11 mouse cellular contexts compared by ENCODE assay signal in genomic region chr6:111622481-111623139, GRCm38 (mm10).
DNase-seq lines count a peak whose midpoint lies in the region; ATAC-seq and TF ChIP-seq lines count a peak whose summit lies in the region.
"Had no signal": no experiment of that assay in that cellular context is flagged by ENCODE, and none has a peak within 500 bp of the region (broad histone marks: within the 10 kb centered on the region; RNA-seq: fewer than 3 reads in every experiment).

No protein-coding gene starts in this region.

- peaks cover 6% of the 10 kb centered on the region; the same call in 1 of the 2 replicates for H3K4me1 ChIP-seq in hindbrain, embryonic 13.5 days (replicated peaks)
- no peaks in the 10 kb centered on the region for H3K4me1 ChIP-seq in limb, embryonic 10.5 days

- intact Hi-C loops in left cerebral cortex, adult 2 months (cut with DNase I): no loop called here
- intact Hi-C loops in left cerebral cortex, postnatal 4 days (cut with DNase I): no loop called here

- H3K36me3 ChIP-seq in hindbrain, embryonic 13.5 days: no peaks in the 10 kb centered on the region
- H3K36me3 ChIP-seq in limb, embryonic 10.5 days: no peaks in the 10 kb centered on the region

- H3K4me3 ChIP-seq in left cerebral cortex, adult 2 months: no peak overlapping the region
- no peak overlapping the region for H3K4me3 ChIP-seq in hindbrain, embryonic 13.5 days
- no peak overlapping the region for H3K4me3 ChIP-seq in limb, embryonic 10.5 days

- H3K9ac ChIP-seq in hindbrain, embryonic 13.5 days: no peak overlapping the region

- H3K27me3 ChIP-seq in hindbrain, embryonic 13.5 days: no peaks in the 10 kb centered on the region
- H3K27me3 ChIP-seq in limb, embryonic 10.5 days (ENCODE audit: low read depth, poor library complexity, severe bottlenecking): no peaks in the 10 kb centered on the region

- no peak overlapping the region for H3K4me2 ChIP-seq in hindbrain, embryonic 13.5 days

- 38% methylated on average over 7 of the region's 7 CpGs for WGBS in hindbrain, embryonic 13.5 days
- 91% methylated on average over 7 of the region's 7 CpGs for WGBS in limb, embryonic 10.5 days

- ATAC-seq in cerebellum, adult (ENCODE audit: insufficient number of reproducible peaks, low FRiP score, low TSS enrichment): peak; percentile 56; the same call in 1 of the 2 replicates
- ATAC-seq in hindbrain, embryonic 13.5 days (ENCODE audit: low FRiP score): 0 out of 2 replicates have a peak, but pooled peaks have one; percentile 59

- no peaks in the 10 kb centered on the region for H3K9me3 ChIP-seq in hindbrain, embryonic 13.5 days
- no peaks in the 10 kb centered on the region for H3K9me3 ChIP-seq in limb, embryonic 10.5 days (replicated peaks)

- TF ChIP-seq CTCF in left cerebral cortex, adult 2 months (IDR thresholded peaks at IDR 0.05): no peak

- peak overlapping the region; percentile 28; the same call in 1 of the 2 replicates for H3K27ac ChIP-seq in left cerebral cortex, adult 2 months
- no peak overlapping the region for H3K27ac ChIP-seq in hindbrain, embryonic 13.5 days
- H3K27ac ChIP-seq in limb, embryonic 10.5 days: no peak overlapping the region

- DNase-seq in cerebellum, postnatal 25 days: no peak
- peak in 1 of 2 experiments; percentile 7 for DNase-seq in left cerebral cortex, adult 2 months (ENCODE audit: extremely low spot score in 1 of 2, low spot score in 2 of 2)
- DNase-seq in left cerebral cortex, postnatal 4 days: no peak
- DNase-seq in retina, embryonic 14.5 days (ENCODE audit: low spot score): peak; percentile 82
- no peak for DNase-seq in urinary bladder, postnatal 14 days (ENCODE audit: low spot score)
- DNase-seq in limb, embryonic 10.5 days (ENCODE audit: low spot score): no peak
- DNase-seq: heart, postnatal 14 days; kidney, adult 8-10 months; spleen, adult 18-20 months had no signal
